Mouse (Mus musculus) E14TG2a.4 (cell line): ENCODE results near the gene Pcbp4.

ENCODE experiments used
- CTCF ChIP-seq: conservative IDR thresholded peaks from 2 replicates; pipeline ENCODE4 v1.5.1; 2014; ENCODE audit warnings: low read length
- NANOG ChIP-seq: IDR thresholded peaks from 2 replicates; pipeline ENCODE4 v1.6.1; 2014; ENCODE audit warnings: borderline replicate concordance, low read length, mixed read lengths
- POU5F1 ChIP-seq: IDR thresholded peaks from 2 replicates; pipeline ENCODE4 v1.6.1; 2014; ENCODE audit warnings: low read length, borderline replicate concordance

- TF ChIP-seq CTCF = no peak
- no peak for TF ChIP-seq POU5F1
- no peak for TF ChIP-seq NANOG
Observed at GRCm38 (mm10) chr9:106481075-106481474, 28.0 kb downstream of the Pcbp4 start.
